Mouse (Mus musculus) ovary, postnatal 36 days (tissue): ENCODE results near the gene Syt1.

Experiments
- DNase-seq: peaks from one replicate; pipeline ENCODE4 v3.0.0; 2022; ENCODE audit warnings: low spot score, mixed read lengths

Gene Syt1

GRCm38 (mm10) chr10:108517076-108517475 is 493.7 kb downstream of the Syt1 start:
- no peak for DNase-seq

DNA sequence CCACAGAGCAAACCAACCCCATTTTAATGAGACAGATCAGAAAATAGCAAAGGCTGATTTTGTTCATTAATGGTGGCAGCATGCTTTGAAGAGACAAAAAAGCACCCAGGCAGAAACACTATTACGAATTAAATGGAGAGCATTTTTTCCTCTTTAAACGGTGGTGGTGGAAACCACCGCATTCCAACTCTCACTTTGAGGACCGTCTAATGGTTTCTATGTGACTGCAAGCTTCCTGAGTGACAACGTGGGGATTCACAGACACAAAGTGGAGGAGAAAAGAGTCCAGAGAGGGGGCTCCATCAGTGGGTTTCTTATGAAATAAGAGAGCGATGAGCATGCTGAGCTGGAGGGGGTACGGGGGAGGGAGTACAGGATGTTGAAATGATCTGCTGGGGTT is 496.1 kb downstream of the Syt1 start:
- no peak for DNase-seq

- no peak for DNase-seq
Observed at GRCm38 (mm10) chr10:108509579-108509978, 501.2 kb downstream of the Syt1 start.

DNA sequence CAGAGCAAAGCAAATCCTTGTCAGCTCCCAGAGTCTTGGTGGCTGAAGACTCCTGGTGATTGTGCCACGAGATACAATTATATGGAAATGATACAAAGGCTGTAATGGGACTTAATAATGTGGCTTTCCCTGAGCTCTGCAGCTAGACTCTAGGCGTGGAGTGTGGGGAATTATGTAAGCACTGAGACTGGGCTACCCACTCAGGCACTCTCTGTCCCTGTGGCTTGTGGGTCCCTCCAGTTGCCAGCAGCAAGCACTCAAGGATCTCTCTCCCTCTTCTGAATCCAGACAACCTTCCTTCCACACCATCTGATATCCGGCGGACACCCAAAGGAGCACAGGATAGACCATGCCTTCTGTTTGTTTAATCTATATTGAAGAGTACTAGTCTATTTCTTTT is 503.9 kb downstream of the Syt1 start:
- DNase-seq = no peak

- DNase-seq = no peak
Observed at GRCm38 (mm10) chr10:108504925-108505324, 505.9 kb downstream of the Syt1 start.

DNA sequence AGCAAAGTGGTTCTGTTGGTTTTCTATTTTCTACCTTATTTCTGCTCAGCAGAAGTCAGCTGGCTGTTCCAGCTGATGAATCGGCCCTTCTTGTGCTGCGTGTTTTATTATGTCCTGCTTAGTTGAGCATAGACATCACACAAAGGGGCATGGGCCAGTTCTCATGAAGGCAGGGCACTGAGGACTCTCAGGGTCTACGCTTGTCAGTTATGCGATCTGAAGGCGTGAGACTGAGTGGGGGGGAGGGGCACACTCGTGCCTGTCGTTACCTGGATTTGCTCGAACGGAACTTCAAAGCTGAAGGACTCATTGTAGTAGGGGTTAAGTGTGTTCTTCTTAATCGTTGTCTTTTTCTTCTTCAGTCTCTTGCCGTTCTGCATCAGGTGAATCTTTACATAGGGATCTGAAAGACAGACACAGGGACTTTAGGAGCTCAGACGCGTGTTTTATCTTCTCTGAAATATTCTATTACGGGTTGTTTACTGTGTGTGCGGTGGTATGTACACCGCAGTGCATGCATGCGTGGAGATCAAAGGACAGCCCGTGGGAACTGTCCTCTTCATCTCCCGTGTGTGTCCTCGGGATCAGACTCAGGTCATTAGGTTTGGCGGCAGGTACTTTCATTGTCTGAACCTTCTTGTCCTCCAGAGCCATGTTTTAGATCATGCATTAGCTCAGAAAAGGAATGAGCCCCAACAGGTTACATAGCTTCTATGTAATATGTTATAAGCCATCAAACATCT is 506.5 kb downstream of the Syt1 start:
- DNase-seq = no peak

- DNase-seq = no peak
Observed at GRCm38 (mm10) chr10:108490231-108490630, 520.6 kb downstream of the Syt1 start.

DNA sequence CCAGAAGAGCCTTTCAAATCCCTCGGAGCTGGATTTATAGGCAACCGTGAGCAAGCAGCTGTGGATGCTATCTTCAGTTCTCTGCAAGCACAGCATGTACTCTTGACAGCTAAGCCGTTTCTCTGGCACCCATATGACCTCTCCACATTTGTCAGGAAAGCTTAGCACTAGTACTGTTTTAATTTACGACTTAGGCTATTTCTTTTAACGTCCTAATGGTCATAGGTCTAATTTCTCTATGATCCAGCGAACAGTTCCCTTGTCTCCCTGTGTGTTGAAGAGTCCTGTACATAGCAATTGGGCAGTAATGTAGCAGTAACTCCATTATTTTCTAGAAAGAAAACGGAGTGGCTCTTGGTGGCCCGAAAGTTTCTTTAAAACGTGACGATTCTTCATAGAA is 526.8 kb downstream of the Syt1 start:
- no peak for DNase-seq

GRCm38 (mm10) chr10:108480146-108480850 is 530.5 kb downstream of the Syt1 start:
- DNase-seq = no peak

DNA sequence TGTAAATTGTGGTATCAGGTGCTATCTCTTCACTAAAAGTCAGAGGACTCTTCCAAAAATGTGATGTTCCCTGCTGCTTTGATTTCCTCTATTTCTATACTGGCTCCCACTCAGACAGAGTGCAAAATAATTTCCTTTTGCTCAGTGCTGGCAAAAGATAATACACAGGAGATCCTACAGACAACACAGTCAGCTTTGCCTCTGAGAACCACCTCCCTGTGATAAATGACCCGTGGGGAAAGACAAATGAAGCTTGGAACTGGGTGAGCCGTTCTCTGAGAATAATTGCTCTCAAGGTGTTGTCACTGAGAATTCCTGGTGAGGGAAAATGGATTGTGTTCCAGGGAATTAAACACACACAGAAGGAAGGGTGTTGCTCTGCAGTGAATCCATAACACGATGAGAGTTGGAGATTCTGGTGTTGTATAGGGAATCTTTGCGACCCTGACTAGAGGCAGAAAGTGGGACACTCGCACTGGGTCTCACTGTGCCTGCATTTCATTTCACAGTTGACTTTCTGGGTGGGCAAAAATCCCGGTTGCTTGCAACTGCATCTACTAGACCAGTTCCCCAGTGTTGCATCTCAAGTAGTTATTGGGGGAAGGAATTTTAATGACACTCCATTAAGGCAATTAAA is 540.3 kb downstream of the Syt1 start:
- no peak for DNase-seq

GRCm38 (mm10) chr10:108466539-108466938 is 544.2 kb downstream of the Syt1 start:
- DNase-seq = peak; percentile 66

GRCm38 (mm10) chr10:108461862-108462261 is 548.9 kb downstream of the Syt1 start:
- DNase-seq = no peak

GRCm38 (mm10) chr10:108457054-108457453 is 553.7 kb downstream of the Syt1 start:
- no peak for DNase-seq

GRCm38 (mm10) chr10:108455883-108456282 is 554.9 kb downstream of the Syt1 start:
- no peak for DNase-seq

DNA sequence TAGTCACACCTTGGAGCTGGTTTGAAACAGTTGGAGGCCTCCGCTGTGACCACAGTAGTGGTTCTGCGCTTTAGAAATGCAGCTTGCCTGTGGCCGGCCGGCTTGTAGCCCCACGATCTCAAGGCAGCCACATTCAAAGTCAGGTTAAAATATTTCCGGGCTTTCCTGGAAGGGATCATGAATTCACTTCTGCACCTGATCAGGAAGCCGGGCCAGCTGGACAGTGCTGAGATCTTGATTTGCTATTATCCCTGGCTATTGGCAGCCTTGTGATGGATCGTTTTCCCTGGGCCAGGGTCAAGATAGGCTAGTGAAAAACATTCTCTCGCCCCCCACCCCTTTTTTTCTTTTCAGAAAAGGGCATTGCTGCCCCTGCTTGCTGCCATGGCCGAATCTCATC is 555.6 kb downstream of the Syt1 start:
- DNase-seq = no peak

DNA sequence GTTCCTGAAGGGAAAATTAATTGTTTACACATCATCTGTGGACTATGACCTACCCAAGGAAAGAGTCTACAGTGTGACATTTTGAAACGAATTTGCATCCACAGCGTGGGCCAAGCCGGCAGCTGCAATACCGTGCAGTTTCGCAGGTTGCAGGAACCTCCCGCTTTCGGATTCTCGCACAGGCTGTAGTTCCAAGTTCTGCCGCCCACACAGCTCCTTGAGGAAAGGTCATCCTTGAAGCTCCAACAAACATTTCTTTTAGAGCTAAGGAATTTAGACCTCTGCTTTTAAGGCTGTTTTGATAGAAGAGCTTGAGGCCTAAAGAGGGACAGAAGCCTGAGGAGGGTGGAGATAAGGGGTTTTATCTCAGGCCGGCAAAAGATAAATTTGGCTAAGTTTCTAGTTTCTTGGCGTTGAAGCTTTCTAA is 556.1 kb downstream of the Syt1 start:
- peak; percentile 67 for DNase-seq

GRCm38 (mm10) chr10:108453561-108453960 is 557.2 kb downstream of the Syt1 start:
- DNase-seq = peak; percentile 67

DNA sequence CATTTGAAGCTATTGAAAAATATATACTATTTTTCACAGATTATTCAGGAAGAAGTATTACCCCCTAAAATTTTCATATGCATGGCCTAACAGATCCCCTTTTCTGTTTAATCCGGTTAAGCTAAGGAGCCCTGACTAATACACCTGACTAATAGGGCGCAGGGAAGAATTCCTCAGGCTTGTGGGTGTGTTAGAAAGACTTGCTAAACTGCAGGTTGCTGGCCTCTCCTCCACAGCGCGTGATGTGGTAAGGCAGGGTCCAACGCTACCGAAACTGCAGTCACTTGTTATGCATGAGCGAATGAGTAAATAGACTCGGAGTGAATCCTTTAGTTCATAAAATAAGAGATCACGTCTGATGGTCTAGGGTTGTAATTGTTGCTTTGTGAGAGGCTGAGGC is 558.4 kb downstream of the Syt1 start:
- no peak for DNase-seq

- DNase-seq = no peak
Observed at GRCm38 (mm10) chr10:108451516-108451915, 559.3 kb downstream of the Syt1 start.

GRCm38 (mm10) chr10:108450401-108450800 is 560.4 kb downstream of the Syt1 start:
- DNase-seq = no peak

GRCm38 (mm10) chr10:108448421-108448820 is 562.4 kb downstream of the Syt1 start:
- DNase-seq = no peak
